Mouse (Mus musculus): ENCODE measurements around the gene Lefty1.

The Lefty1 gene

DNA sequence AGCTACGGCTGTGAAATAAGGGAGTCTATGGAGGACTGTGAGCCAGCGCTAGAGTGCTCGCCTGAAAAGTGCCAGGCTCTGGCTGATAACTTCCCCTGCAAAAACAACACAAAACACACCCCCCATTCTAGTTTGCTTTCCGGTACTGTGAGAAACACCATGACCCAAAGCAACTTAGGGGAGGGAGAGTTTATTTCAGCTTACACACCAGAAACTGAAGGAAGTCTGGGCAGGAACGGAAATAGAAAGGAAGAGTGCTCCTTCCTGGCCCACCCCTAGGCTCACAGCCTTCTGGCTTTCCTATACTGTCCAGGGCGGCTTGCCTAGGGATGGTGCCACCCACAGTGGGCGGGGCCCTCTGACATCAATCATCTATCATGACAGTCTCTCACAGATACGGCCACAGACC lies 22.2 kb downstream of the Lefty1 start:
- DNase-seq, result peak; percentile 64

DNA sequence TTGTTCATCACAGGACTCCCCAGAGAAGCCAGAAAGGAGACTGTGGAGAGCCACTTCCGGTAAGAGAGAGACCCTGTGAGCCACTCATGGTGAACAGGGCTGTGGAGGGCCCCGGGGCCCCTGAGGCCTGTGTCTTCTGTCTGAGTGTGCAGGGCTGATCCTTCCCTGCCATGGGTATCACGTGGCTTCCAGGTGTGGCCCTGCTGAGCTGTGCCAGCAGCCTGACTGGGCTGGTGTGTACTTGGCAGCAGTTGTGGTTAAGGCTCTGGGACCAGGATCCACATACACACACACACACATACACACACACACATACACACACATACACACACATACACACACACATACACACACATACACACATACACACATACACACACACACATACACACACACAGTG lies 23.2 kb downstream of the Lefty1 start:
- no peak for DNase-seq

DNA sequence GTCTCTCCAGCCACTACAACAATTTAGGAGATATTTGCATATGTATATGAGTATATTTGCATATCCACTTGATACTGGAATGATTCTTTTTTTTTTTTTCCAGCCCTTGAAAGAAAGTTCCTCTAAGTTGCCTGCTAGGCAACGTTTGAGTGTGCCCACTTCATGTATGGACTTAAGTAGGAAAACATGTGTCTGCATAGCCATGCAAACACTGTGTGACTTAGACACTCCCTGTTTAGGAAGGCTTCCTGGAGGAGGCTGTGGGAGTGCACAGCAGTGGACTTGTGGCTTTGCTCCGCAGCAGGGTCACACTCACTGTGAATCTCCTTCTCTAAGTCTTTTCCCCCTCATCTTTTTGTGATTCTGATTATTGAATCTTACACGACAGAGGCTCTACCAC lies 24.0 kb downstream of the Lefty1 start:
- DNase-seq, result no peak

DNA sequence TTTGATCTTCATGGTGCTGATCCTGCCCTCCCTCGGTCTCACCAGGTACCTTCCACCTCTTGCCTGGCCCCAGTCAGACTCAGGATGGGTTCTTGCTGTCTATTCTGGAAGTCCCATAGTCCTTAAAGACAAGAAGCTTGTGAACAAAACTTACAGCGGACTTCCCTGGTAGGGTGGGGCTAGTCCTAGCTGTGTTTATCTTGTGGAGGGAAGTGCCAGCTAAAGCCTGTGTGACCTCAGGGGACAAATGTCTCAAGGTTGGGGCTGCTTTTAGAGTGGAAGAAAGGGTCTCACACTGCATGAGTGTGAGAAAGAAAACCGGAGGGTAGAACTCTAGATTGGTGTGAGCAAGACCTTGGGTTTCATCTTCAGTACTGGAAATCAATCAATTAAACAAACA lies 31.0 kb downstream of the Lefty1 start:
- DNase-seq, result no peak

DNA sequence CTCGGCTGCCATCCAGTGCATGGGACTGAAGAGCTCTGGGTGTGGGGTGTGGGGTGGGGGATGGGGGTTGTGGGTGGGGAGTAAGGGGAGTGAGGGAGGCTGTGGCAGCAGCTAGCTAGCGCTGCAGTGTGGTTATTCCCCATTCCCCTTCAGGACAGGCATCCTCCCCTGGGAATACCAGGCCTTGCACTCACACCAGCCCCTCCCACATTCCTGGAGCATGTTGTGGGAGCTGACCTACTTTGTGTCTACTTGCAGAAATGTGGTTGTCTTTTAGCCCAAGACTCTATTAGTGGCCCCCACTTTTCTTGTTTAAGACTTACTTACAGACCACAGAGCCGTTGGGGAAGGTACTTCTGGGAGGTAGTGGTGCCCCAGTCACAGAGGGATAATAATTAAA lies 31.7 kb downstream of the Lefty1 start:
- DNase-seq, result no peak

DNA sequence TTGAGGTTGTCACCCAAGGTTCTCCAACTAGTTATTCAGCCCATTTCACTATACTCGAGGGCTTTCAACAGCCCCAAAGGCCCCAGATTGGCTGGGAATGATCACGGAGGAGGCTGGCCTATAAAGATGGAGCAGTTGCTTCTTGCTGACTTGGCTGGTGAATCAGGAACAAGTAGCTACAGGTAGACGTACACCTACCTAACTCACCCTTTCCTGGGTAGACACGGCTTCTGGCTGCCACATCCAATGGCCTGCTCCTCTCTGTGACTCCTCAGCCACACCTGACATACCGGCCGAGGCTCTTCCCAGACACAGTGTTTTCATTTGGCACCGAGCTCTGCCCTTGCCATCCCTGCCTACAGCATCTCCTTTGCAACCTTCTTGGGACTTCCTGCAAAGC lies 32.4 kb downstream of the Lefty1 start:
- no peak for DNase-seq

DNA sequence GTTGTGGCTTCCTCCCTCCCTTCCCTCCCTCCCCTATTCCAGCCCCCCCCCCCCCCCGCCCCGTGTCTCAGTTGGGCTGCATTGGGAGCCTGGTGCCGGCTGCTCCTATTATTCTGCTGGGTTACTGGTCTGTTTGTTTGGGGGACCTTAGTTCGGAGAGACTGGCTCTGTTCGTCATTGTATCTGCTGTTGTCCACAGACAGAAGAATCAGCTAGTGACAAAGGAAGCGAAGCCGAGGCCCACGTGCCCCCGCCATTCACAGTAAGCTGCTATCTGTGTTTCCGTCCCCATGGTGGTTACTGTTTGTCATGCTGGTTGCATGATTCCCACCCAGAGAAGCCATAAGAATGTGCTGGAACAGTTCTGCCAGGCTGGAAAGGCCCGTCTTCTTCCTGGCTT lies 38.1 kb downstream of the Lefty1 start:
- DNase-seq, result no peak

DNA sequence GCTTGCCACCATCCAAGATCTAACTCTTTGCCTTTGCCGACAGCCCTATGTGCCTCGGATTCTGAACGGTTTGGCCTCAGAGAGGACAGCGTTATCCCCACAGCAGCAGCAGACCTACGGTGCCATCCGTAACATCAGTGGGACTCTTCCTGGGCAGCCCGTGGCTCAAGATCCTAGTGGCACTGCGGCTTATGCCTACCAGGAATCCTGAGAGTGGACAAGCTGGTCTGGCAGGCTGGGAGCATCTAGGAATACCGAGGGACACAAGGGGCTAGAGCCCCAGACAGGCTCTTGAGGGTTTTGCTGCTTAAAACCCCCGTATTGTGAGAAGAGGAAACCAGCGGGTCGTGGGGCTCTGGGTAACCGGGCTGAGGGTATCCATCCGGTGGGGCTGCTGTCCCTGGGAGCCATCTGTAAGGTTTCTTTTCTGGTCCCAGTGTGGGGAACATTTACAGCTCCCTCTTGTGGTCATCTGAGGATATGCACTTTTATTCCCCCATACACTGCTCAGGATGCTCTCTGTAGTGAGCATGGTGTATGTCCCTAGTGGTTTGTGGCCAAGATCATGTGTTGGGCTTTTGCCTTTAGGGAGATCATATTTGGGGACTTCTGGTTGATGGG lies 39.4 kb downstream of the Lefty1 start:
- peak; percentile 26 for DNase-seq

DNA sequence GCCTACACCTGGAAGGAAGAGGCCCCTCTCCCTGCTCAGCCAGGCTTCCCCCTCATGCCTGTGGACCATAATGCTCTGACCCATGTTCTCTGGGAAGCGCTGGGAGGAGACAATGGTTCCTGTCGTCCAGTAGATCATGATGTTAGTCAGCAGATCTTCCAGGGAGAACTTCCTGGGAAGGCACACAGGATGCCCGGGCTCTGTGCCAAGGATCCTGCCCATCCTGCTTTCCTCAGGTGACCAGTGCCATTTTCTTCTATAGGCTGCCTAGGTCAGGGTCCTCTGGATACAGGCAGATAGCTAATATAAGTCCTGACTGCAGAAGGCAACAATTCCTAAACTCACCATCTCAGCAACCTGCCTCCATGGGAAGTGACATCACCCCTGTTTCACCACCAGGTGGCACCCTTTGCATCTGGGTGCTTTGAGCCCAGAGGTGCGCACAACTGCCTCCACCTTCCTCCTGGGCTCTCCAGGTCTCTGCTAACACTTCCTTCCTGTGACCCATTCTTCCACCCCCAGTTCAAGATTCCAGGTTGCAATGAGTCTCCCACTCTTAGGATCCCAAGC lies 41.4 kb downstream of the Lefty1 start:
- peak; percentile 62 for DNase-seq

DNA sequence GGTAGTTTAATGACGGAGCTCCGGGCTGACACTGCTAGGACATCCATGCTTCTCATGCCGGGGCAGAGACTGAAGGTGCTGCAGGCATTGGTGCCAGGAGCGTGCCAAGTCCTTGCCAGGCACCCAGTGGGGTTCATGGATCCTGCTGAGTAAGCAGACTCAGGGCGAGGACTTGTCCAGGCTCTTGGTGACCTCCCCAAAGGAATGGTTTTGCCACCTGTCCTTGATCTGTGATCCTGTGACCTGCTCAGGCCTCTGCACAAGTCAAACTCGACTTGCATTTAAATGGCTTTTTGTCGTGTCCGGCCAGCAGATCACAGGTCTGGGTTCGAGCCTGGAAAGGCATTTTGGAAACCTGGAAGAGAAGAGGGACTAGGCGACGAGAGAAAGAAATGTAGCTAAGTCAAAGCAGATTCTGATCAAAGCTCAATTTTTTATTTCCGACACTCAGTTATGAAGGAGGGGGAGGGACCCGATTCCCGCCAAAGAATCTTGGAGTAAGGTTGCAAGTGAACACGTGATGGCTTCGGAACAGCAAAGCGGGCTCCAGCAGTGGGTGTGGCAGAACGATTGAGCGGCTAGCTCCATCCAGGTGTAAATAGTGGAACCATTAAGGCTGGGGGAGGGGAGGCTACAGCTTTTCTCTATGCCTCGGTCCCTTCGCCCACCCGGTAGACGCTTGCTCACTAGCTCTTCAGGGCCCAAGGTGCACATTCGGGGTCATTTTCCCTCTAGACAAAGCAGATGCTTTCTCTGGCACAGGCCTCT lies 44.8 kb downstream of the Lefty1 start:
- DNase-seq, result no peak

DNA sequence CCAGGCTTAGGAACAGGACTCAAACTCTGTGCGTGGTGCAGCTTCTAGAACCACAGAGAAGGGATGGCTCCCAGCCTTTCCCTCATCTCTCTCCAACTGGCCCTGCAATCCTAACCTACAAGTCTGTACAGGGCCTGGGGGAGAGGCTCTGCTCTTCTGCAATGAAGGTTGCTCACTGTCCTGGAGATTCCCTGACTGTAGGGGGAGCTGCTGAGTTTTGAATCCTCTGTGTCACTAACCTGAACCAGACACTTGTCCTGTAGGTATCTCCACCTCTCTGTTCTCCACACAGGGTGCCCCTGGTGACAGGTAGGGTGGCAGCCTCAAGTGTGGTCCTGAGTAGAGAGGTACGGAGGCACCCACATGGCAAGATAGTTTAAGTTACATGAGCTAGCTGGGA lies 45.6 kb downstream of the Lefty1 start:
- DNase-seq, result peak; percentile 62

DNA sequence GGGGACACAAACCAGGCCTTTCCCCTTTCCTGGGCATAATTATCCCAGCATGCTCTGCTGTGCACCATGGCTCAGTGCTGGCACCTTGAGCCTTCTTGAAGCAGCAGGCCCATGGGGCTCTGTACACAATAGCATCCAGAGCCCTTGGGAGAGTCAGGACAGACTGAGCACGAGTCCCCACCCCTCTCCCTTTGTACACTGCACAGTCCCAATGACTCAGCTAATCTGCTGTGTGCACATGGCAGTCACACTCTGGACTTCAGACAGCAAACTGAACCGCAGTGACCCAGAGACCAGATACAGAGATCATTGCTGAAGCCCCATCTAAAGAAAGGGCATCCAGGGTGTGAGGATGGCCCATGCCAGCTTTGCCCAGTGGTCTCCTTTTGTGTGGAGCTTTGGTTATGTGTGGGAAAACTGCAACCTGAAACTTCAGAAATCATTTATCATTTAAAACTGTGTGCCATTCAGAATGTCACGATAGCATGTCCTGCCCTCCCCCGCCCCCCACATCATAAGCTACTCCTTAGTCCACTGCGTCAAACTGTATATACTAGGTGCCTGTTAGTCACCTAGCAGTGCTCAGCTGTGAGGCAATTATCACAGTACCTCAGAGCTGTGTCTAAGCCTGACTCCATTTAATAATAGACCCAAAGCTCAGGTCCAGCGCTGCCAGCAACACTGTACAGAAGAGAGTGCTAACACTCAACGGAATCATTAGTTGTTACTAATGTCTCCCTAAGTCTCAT lies 46.6 kb downstream of the Lefty1 start:
- peak; percentile 62 for DNase-seq

DNA sequence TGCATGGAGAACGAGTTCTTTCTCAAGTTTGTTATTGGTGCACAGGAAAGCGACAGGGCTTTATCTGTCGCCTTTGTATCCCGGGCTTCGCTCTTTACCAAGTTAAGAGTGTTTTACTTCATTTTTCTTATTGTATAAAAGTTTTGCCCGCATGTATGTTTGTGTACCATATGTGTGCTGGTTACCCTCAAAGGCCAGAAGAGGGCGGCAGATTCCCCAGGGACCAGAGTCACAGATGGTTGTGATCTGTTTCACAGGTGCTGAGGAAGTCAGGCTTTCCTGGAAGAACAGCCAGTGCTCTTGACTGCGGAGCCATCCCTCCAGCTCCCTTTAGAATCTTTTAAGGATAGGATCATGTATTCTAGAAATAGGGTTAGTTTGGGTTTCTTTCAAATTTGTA lies 51.9 kb downstream of the Lefty1 start:
- no peak for DNase-seq

DNA sequence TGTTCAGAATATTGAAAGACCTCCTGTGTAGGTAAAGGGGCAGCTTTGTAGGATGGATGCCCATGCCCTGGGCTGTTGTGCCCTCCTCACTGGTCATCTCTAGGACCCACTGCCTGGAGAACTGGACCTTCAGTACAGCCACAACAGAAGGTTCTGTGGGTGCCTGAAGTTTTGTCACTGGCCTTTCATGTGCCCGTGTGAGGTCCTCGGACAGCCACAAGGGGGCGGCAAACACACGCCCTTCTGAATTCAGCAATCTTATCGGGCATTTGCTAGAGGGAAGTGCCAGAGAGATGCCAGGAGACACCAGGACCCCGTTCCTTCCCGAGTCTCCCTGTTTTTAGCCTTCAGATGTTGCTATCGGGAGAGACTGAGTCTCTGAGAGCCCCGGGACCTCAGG lies 52.9 kb downstream of the Lefty1 start:
- DNase-seq, result peak; percentile 82
